Mouse (Mus musculus) ovary, adult 18-20 months (tissue): ENCODE data around the gene Ei24.

Experiments used
- DNase-seq: peaks from one replicate; pipeline ENCODE4 v3.0.0; 2022; ENCODE audit warnings: low spot score, mixed read lengths

Gene Ei24

GRCm38 (mm10) chr9:36796781-36797555, at the start of gene Ei24:
TSS of gene Ei24 (minus strand) at chr9:36797393.
- DNase-seq: peak; percentile 86

- DNase-seq: no peak
Measured at GRCm38 (mm10) chr9:36846346-36846745, 49.2 kb upstream of the Ei24 start.

GRCm38 (mm10) chr9:36833914-36834313, 36.7 kb upstream of the Ei24 start:
- no peak for DNase-seq

- DNase-seq: no peak
Measured at GRCm38 (mm10) chr9:36833043-36833881, 36.1 kb upstream of the Ei24 start.

- peak; percentile 37 for DNase-seq
Measured at GRCm38 (mm10) chr9:36832529-36832928, 35.3 kb upstream of the Ei24 start.

GRCm38 (mm10) chr9:36831401-36831800, 34.2 kb upstream of the Ei24 start:
- no peak for DNase-seq

- no peak for DNase-seq
Measured at GRCm38 (mm10) chr9:36826612-36827363, 29.6 kb upstream of the Ei24 start.

- no peak for DNase-seq
Measured at GRCm38 (mm10) chr9:36822024-36822423, 24.8 kb upstream of the Ei24 start.

GRCm38 (mm10) chr9:36821644-36822000, 24.4 kb upstream of the Ei24 start, which contains the start of gene Fez1:
TSS of gene Fez1 (plus strand) at chr9:36821864.
- peak; percentile 18 for DNase-seq

GRCm38 (mm10) chr9:36820969-36821643, 23.9 kb upstream of the Ei24 start:
- DNase-seq: no peak

GRCm38 (mm10) chr9:36818905-36819304, 21.7 kb upstream of the Ei24 start:
- no peak for DNase-seq

GRCm38 (mm10) chr9:36814486-36814885, 17.3 kb upstream of the Ei24 start:
- no peak for DNase-seq

GRCm38 (mm10) chr9:36808126-36808785, 11.1 kb upstream of the Ei24 start:
- DNase-seq: no peak

GRCm38 (mm10) chr9:36805256-36805975, 8.2 kb upstream of the Ei24 start:
- no peak for DNase-seq

- no peak for DNase-seq
Measured at GRCm38 (mm10) chr9:36803926-36804325, 6.7 kb upstream of the Ei24 start.

- no peak for DNase-seq
Measured at GRCm38 (mm10) chr9:36803386-36803785, 6.2 kb upstream of the Ei24 start.

- DNase-seq: no peak
Measured at GRCm38 (mm10) chr9:36802951-36803350, 5.8 kb upstream of the Ei24 start.

GRCm38 (mm10) chr9:36801961-36802360, 4.8 kb upstream of the Ei24 start:
- DNase-seq: no peak

- DNase-seq: no peak
Measured at GRCm38 (mm10) chr9:36796224-36796623, 969 bp downstream of the Ei24 start.

- DNase-seq: no peak
Measured at GRCm38 (mm10) chr9:36795556-36795955, 1.6 kb downstream of the Ei24 start.

GRCm38 (mm10) chr9:36794487-36794886, 2.7 kb downstream of the Ei24 start:
- DNase-seq: no peak
